In genomic region chr17:81738311-81738755, GRCm38 (mm10) we compare ENCODE assay signal across 8 mouse cellular contexts. TPM values are rescaled to one million over a fixed set of nuclear protein-coding genes. Genes with fewer than 3 reads are reported as not detected.
DNase-seq lines count a peak whose midpoint lies in the region; ATAC-seq lines count a peak whose summit lies in the region.

Gene Slc8a1, minus strand, starts transcription at chr17:81738377.

- peak within 1 kb of the TSS; percentile 14 for H3K4me2 ChIP-seq in intestine, embryonic 14.5 days (ENCODE audit: low read length)
- no peak within 1 kb of the TSS for H3K4me2 ChIP-seq in midbrain, embryonic 15.5 days

- H3K4me3 ChIP-seq in intestine, embryonic 14.5 days (ENCODE audit: low read depth, low read length), result peak within 1 kb of the TSS; percentile 8; the same call in 1 of the 2 replicates
- no peak within 1 kb of the TSS for H3K4me3 ChIP-seq in midbrain, embryonic 15.5 days

- peaks cover 11% of the 10 kb centered on the region; the same call in 1 of the 2 replicates for H3K4me1 ChIP-seq in intestine, embryonic 14.5 days (replicated peaks; ENCODE audit: control insufficient read depth, insufficient read depth, low read length)
- no peaks in the 10 kb centered on the region for H3K4me1 ChIP-seq in midbrain, embryonic 15.5 days

- no peak for ATAC-seq in intestine, embryonic 14.5 days (replicated peaks; ENCODE audit: low FRiP score, low TSS enrichment, low read depth)
- ATAC-seq in midbrain, embryonic 15.5 days (replicated peaks), result no peak

- DNase-seq in urinary bladder, postnatal 14 days (ENCODE audit: low spot score), result peak; percentile 5
- DNase-seq in urinary bladder, postnatal 25 days (ENCODE audit: low spot score), result no peak
- no peak for DNase-seq in gastrocnemius, postnatal 25 days
- DNase-seq in intestine, embryonic 14.5 days (ENCODE audit: low spot score), result no peak
- no peak for DNase-seq in thymus, postnatal 0 days (ENCODE audit: low spot score)
- no peak for DNase-seq in urinary bladder, postnatal 36 days (ENCODE audit: low spot score in 2 of 2)
- no peak for DNase-seq in testis, postnatal 14 days (ENCODE audit: low spot score)

- H3K27me3 ChIP-seq in intestine, embryonic 14.5 days (replicated peaks; ENCODE audit: control insufficient read depth, insufficient read depth, low read length), result no peaks in the 10 kb centered on the region
- no peaks in the 10 kb centered on the region for H3K27me3 ChIP-seq in midbrain, embryonic 15.5 days (replicated peaks)

- no peaks in the 10 kb centered on the region for H3K9me3 ChIP-seq in intestine, embryonic 14.5 days (ENCODE audit: control insufficient read depth, low read length)
- no peaks in the 10 kb centered on the region for H3K9me3 ChIP-seq in midbrain, embryonic 15.5 days

- H3K9ac ChIP-seq in intestine, embryonic 14.5 days (ENCODE audit: low read length), result no peak within 1 kb of the TSS
- H3K9ac ChIP-seq in midbrain, embryonic 15.5 days, result no peak within 1 kb of the TSS

- WGBS in intestine, embryonic 14.5 days, result 73% methylated on average over 14 of the region's 14 CpGs
- 87% methylated on average over 14 of the region's 14 CpGs for WGBS in midbrain, embryonic 15.5 days

- H3K27ac ChIP-seq in intestine, embryonic 14.5 days (ENCODE audit: low read depth), result no peak within 1 kb of the TSS
- no peak within 1 kb of the TSS for H3K27ac ChIP-seq in midbrain, embryonic 15.5 days

- no peaks in the 10 kb centered on the region for H3K36me3 ChIP-seq in intestine, embryonic 14.5 days (ENCODE audit: control insufficient read depth, insufficient read depth, low read length)
- no peaks in the 10 kb centered on the region for H3K36me3 ChIP-seq in midbrain, embryonic 15.5 days (replicated peaks)

RNA-seq across cellular contexts. Expression of gene Slc8a1, which starts in this region (rescaled TPM):
- 10 to 100 TPM; 14.8 to 17.3 TPM for total RNA-seq in gastrocnemius, postnatal 25 days (2021)
- 9.2 and 9.9 TPM in 2 replicates for polyA plus RNA-seq in intestine, embryonic 14.5 days (2014; fragmentation: Nextera tagmentation; extraction: Ambion mirVana)
- 15.5 and 17.2 TPM in 2 replicates for polyA plus RNA-seq in midbrain, embryonic 15.5 days (2015; fragmentation: Nextera tagmentation; extraction: Ambion mirVana)
- 0.60 and 0.94 TPM in 2 replicates for polyA plus RNA-seq in thymus, postnatal 0 days (2015; fragmentation: Nextera tagmentation; extraction: Ambion mirVana)
